Mouse (Mus musculus): Measurements from ENCODE around the gene Oaz3.

Gene Oaz3

GRCm38 (mm10) chr3:94386671-94387070 is 57.0 kb downstream of the Oaz3 start:
- no peak for DNase-seq

GRCm38 (mm10) chr3:94383476-94383875 is 60.2 kb downstream of the Oaz3 start:
- no peak for DNase-seq

Measured in layer of hippocampus, adult 9-11 months (tissue).